Mouse (Mus musculus) urinary bladder, postnatal 14 days (tissue): ENCODE data around the gene Mansc1.

Experiments
- DNase-seq: peaks from one replicate; pipeline ENCODE4 v3.0.0; 2021; ENCODE audit warnings: low spot score

The Mansc1 gene

GRCm38 (mm10) chr6:134597651-134598229 is 34.5 kb downstream of the Mansc1 start:
- DNase-seq, result no peak

- DNase-seq, result peak; percentile 24
These were observed 37.5 kb downstream of the Mansc1 start for GRCm38 (mm10) chr6:134594569-134595442.

- DNase-seq, result no peak
These were observed 40.7 kb downstream of the Mansc1 start for GRCm38 (mm10) chr6:134591614-134592013.

- no peak for DNase-seq
These were observed 46.0 kb downstream of the Mansc1 start for GRCm38 (mm10) chr6:134586241-134586640.

- no peak for DNase-seq
These were observed 47.7 kb downstream of the Mansc1 start for GRCm38 (mm10) chr6:134584616-134585015.

GRCm38 (mm10) chr6:134582110-134582509 is 50.2 kb downstream of the Mansc1 start:
- DNase-seq, result no peak

- DNase-seq, result no peak
These were observed 52.8 kb downstream of the Mansc1 start for GRCm38 (mm10) chr6:134579506-134579905.

GRCm38 (mm10) chr6:134578039-134578438 is 54.2 kb downstream of the Mansc1 start:
- no peak for DNase-seq

- DNase-seq, result no peak
These were observed 57.0 kb downstream of the Mansc1 start for GRCm38 (mm10) chr6:134575288-134575741.

GRCm38 (mm10) chr6:134567986-134568556 is 64.2 kb downstream of the Mansc1 start:
- DNase-seq, result no peak

- DNase-seq, result peak; percentile 85
These were observed 65.3 kb downstream of the Mansc1 start, which contains the start of gene Lrp6 for GRCm38 (mm10) chr6:134566818-134567485. Gene Lrp6 (minus strand): TSS chr6:134566965.

- DNase-seq, result peak; percentile 9
These were observed 66.0 kb downstream of the Mansc1 start for GRCm38 (mm10) chr6:134566248-134566817.

GRCm38 (mm10) chr6:134565606-134566247 is 66.6 kb downstream of the Mansc1 start:
- peak; percentile 10 for DNase-seq

GRCm38 (mm10) chr6:134564539-134564938 is 67.7 kb downstream of the Mansc1 start:
- DNase-seq, result no peak

GRCm38 (mm10) chr6:134559635-134560034 is 72.7 kb downstream of the Mansc1 start:
- no peak for DNase-seq
